Mouse (Mus musculus) lung, postnatal 0 days (tissue): ENCODE results near the gene Srgap2.

Experiments
- CTCF ChIP-seq: IDR thresholded peaks from 2 replicates; pipeline ENCODE4 v1.5.1; 2016; ENCODE audit warnings: antibody characterized with exemption, mild to moderate bottlenecking
- EP300 ChIP-seq: IDR thresholded peaks from 2 replicates; pipeline ENCODE4 v1.6.1; 2016; ENCODE audit warnings: antibody characterized with exemption, mild to moderate bottlenecking, control low read depth

GRCm38 (mm10) chr1:131398181-131398580 lies 129.0 kb downstream of the Srgap2 start:
- TF ChIP-seq CTCF, result no peak
- no peak for TF ChIP-seq EP300
